Mouse (Mus musculus): Measurements from ENCODE around the gene Ubr4.

DNA sequence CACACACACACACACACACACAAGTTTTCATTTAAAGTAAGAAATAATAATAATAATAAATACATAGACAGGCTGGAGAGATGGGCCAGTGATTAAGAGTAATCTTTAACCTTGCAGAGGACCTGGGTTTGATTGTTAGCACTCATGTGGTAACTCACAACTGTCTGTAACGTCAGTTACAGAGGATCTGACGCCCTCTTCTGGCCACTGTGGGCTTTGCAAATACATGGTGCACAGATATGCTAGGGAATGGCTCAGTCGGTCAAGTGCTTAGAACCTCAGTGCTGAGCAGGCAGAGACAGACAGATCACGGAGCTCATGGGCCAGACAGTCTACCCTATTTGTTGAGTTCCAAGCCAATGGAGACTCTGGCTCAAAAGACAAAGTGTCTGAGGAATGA is 153.3 kb downstream of the Ubr4 start:
- TF ChIP-seq POLR2A (IDR thresholded peaks at IDR 0.05; ENCODE audit: insufficient read length, low read depth) (no peak), USF1 (IDR thresholded peaks at IDR 0.05; ENCODE audit: low read depth) (no peak), MYOG (IDR thresholded peaks at IDR 0.05; ENCODE audit: control insufficient read depth in 1 of 3, insufficient read depth in 1 of 3, insufficient read length in 2 of 3, low read depth in 2 of 3) (no peak), MAX (IDR thresholded peaks at IDR 0.05; ENCODE audit: low read depth) (no peak), TCF3 (IDR thresholded peaks at IDR 0.05; ENCODE audit: insufficient read length, low read depth) (no peak), POLR2AphosphoS2 (IDR thresholded peaks at IDR 0.05; ENCODE audit: insufficient read length, low read depth) (no peak), MYOD1 (IDR thresholded peaks at IDR 0.05; ENCODE audit: control insufficient read depth in 1 of 3, insufficient read length in 2 of 3, low read depth in 2 of 3) (no peak), TCF12 (IDR thresholded peaks at IDR 0.05; ENCODE audit: insufficient read depth, poor library complexity, severe bottlenecking) (no peak), CEBPB (IDR thresholded peaks at IDR 0.05; ENCODE audit: insufficient read depth, poor library complexity, severe bottlenecking) (no peak), E2F4 (IDR thresholded peaks at IDR 0.05; ENCODE audit: insufficient read depth) (no peak), SRF (IDR thresholded peaks at IDR 0.05; ENCODE audit: control insufficient read depth, insufficient read length, low read depth) (no peak), REST (IDR thresholded peaks at IDR 0.05; ENCODE audit: insufficient read depth, insufficient read length) (no peak)
